Mouse (Mus musculus): ENCODE data around the gene Lsr.

DNA sequence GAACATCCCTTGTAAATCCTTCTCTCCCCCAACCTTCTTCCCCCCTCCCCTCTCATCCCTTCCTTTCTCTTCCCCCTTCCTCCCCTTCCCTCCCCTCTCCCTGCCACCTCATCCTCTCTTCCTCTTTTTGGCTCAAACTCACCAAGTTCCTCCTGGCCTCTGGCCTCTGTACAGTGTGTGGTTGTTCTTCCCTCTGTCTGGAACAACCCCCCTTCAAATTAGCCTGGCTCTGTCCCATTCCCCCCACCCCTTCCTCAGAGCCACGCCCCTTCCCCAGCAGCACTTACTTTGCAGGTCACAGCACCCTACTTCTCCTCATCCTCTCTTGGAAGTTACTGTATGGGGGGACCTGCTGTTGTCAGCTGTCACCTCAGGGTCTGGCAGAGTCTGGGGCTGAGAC is 34.9 kb upstream of the Lsr start:
- TF ChIP-seq POLR2A (IDR thresholded peaks at IDR 0.05; ENCODE audit: control insufficient read depth, low read depth, low read length), result no peak
- TF ChIP-seq CTCF (IDR thresholded peaks at IDR 0.05; ENCODE audit: control insufficient read depth, insufficient read depth, insufficient replicate concordance, low read depth, low read length), result no peak
